Mouse (Mus musculus) hindbrain, embryonic 13.5 days (tissue): ENCODE data around the gene Myt1. TPM values are rescaled to one million over a fixed set of nuclear protein-coding genes. Genes with fewer than 3 reads are reported as not detected.

Experiments used
- ATAC-seq: fragments of 200-750 bp; cut with Nextera tagmentation; 2 replicates; pipeline ENCODE4 v1.8.0; 2017; ENCODE audit warnings: moderate TSS enrichment; ENCODE audit not compliant: low FRiP score
- H3K27ac ChIP-seq: fragments of 300-500 bp; sonication (generic); 2 replicates; pipeline ENCODE4 v1.5.1; 2015; ENCODE audit warnings: inconsistent platforms, mild to moderate bottlenecking, moderate library complexity
- H3K27me3 ChIP-seq: fragments of 300-500 bp; sonication (generic); 2 replicates; pipeline ENCODE4 v1.6.1; 2015; ENCODE audit warnings: mild to moderate bottlenecking, inconsistent platforms
- H3K36me3 ChIP-seq: fragments of 300-500 bp; sonication (generic); 2 replicates; pipeline ENCODE4 v1.6.1; 2015; ENCODE audit warnings: mild to moderate bottlenecking, inconsistent platforms
- H3K4me1 ChIP-seq: fragments of 300-500 bp; sonication (generic); replicated peaks from 2 replicates; pipeline ENCODE4 v1.6.1; 2015; ENCODE audit warnings: inconsistent platforms
- H3K4me2 ChIP-seq: fragments of 300-500 bp; sonication (generic); 2 replicates; pipeline ENCODE4 v1.6.1; 2015; ENCODE audit warnings: inconsistent platforms, mild to moderate bottlenecking, moderate library complexity
- H3K4me3 ChIP-seq: fragments of 300-500 bp; sonication (generic); 2 replicates; pipeline ENCODE4 v1.5.1; 2015; ENCODE audit warnings: mild to moderate bottlenecking, inconsistent platforms
- H3K9ac ChIP-seq: fragments of 300-500 bp; sonication (generic); 2 replicates; pipeline ENCODE4 v1.6.1; 2015; ENCODE audit warnings: mild to moderate bottlenecking, inconsistent platforms
- H3K9me3 ChIP-seq: fragments of 300-500 bp; sonication (generic); 2 replicates; pipeline ENCODE4 v1.6.1; 2016; ENCODE audit warnings: inconsistent platforms
- WGBS: fragments of 180-500 bp; shearing (Covaris S2); methylation state at CpG from one replicate; pipeline ENCODE4 v1.1.7; 2015; 5-methylcytosine and 5-hydroxymethylcytosine counted together
- polyA plus RNA-seq: library from polyadenylated mRNA; unstranded; fragments of >200 nt; fragmentation: Nextera tagmentation; extraction: Ambion mirVana; gene quantifications from 2 replicates; pipeline ENCODE4 v1.2.1, GENCODE M21; 2015

The Myt1 gene
- polyA plus RNA-seq, 1 experiment from 2014 or later = 35.0 TPM

DNA sequence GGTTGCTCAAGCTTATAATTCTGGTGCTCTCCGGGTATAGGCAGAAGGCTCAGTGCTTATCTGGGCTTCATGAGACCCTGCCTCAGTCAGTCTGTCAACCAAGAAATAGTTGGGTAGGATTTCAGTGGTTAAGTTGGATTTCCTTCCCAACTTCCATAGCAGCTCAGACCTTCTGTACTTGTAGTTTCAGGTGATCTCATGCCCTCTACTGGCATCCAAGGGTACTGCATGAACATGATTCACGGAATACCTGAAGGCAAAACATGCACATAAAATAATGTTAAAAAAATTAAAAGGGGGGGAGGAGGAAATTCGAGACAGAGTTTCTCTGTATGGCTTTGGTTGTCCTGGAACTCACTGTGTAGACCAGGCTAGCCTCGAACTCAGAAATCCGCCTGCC lies 103.8 kb downstream of the Myt1 start:
- Histone ChIP-seq H3K9me3 (no peaks in the 10 kb centered on the region), H3K4me3 (no peak overlapping the region), H3K9ac (no peak overlapping the region), H3K4me1 (peaks cover 34% of the 10 kb centered on the region), H3K4me2 (no peak overlapping the region), H3K27ac (no peak overlapping the region), H3K27me3 (no peaks in the 10 kb centered on the region), H3K36me3 (peaks cover 27% of the 10 kb centered on the region)
- no peak for ATAC-seq
- 63% methylated on average over 5 of the region's 5 CpGs for WGBS

DNA sequence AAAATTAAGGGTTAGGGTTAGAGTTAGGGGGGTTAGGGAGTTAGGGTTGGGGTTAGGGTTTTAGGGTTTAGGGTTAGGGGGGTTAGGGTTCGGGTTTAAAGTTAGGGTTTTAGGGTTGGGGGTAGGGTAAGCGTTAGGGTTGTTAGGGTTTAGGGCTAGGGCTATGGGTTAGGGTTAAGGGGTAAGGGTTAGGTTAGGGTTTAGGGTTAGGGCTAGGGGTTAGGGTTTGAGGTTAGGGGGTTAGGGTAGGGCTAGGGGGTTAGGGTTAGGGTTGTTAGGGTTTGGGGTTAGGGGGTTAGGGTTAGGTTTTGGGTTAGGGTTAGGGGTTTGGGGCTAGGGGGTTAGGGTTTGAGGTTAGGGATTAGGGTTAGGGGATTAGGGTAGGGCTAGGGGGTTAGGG lies 107.9 kb downstream of the Myt1 start:
- H3K4me1 ChIP-seq = peaks cover 12% of the 10 kb centered on the region
- H3K36me3 ChIP-seq = peaks cover 40% of the 10 kb centered on the region
- no peaks in the 10 kb centered on the region for H3K9me3 ChIP-seq
- WGBS = 90% methylated on average over 2 of the region's 2 CpGs
- H3K4me2 ChIP-seq = no peak overlapping the region
- no peak overlapping the region for H3K4me3 ChIP-seq
- H3K27me3 ChIP-seq = no peaks in the 10 kb centered on the region
- no peak overlapping the region for H3K27ac ChIP-seq
- ATAC-seq = no peak
- H3K9ac ChIP-seq = no peak overlapping the region

Other genes starting within 250 kb of the Myt1 start
- 206 and 217 TPM in 2 replicates for gene Dnajc5, start 242.8 kb upstream of the Myt1 start, polyA plus RNA-seq
- gene Uckl1, start 178.4 kb upstream of the Myt1 start, polyA plus RNA-seq = 61.3 and 67.1 TPM in 2 replicates
- 63.7 and 67.7 TPM in 2 replicates for gene Prpf6, start 171.5 kb upstream of the Myt1 start, polyA plus RNA-seq
- 68.0 and 74.1 TPM in 2 replicates for gene Zfp512b, start 170.5 kb upstream of the Myt1 start, polyA plus RNA-seq
- 169 and 175 TPM in 2 replicates for gene Samd10, start 164.1 kb upstream of the Myt1 start, polyA plus RNA-seq
- 0.27 TPM in 1 of 2 replicates, not detected in the other for gene Gm29797, start 106.3 kb upstream of the Myt1 start, polyA plus RNA-seq
- gene Sox18, start 91.7 kb upstream of the Myt1 start, polyA plus RNA-seq = 19.1 and 20.2 TPM in 2 replicates
- gene Tcea2, start 83.0 kb upstream of the Myt1 start, polyA plus RNA-seq = 36.0 and 42.4 TPM in 2 replicates
- 43.6 and 44.4 TPM in 2 replicates for gene Rgs19, start 69.4 kb upstream of the Myt1 start, polyA plus RNA-seq
- gene Lkaaear1, start 64.9 kb upstream of the Myt1 start, polyA plus RNA-seq = not detected in 2 replicates
- 79.2 and 83.9 TPM in 2 replicates for gene Oprl1, start 48.3 kb upstream of the Myt1 start, polyA plus RNA-seq
- 33.6 and 35.0 TPM in 2 replicates for gene Pcmtd2, start 74.5 kb downstream of the Myt1 start, polyA plus RNA-seq
- gene Polr3k, start 101.0 kb downstream of the Myt1 start, polyA plus RNA-seq = 88.9 and 91.7 TPM in 2 replicates
- gene Gm14496, start 227.8 kb downstream of the Myt1 start, polyA plus RNA-seq = not detected in 2 replicates